Comparison of ENCODE assay signal across 7 mouse cellular contexts in the genomic region with DNA sequence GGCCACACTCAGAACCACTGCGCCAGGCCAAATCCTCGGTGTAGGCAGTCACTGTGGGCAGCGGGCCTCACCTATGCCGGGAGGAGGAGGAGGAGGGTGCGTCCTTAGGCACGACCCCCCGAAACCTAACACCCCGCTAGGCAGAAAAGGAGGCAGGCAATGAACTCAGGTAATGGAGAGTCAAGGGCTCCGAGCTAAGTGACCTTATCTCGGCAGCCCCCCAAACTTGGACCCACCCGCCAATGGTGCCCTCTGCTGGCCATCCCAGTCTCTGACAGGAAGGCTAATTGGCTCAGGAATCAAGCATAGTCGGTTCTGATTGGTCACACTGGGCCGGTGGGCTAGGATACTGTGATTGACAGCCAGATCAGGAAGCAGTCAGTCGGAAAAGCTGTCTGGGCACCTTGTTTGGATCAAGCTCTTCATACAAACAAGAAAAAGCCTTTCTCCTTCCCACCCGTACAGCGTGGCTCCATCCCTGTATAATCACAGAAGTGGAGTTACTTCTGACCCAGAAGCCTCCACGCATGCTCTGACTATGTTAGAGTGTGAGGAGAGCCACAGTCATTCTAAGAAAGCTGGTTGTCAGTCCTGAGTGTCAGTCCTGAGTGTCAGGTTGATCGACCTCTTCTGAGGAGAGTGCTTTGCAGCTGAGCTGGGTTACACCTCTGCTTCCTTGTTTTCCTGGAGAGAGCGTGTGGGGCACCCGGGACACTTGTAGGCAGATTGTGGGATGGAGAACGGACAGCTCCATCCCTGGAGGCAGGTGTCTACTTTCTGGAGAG. TPM values are rescaled to one million over a fixed set of nuclear protein-coding genes. Genes with fewer than 3 reads are reported as not detected.
A peak's percentile ranks its signal among the peaks of the same experiment; 100 is the strongest.
DNase-seq lines count a peak whose midpoint lies in the region; ATAC-seq and TF ChIP-seq lines count a peak whose summit lies in the region.

No protein-coding gene starts in this region.

- H3K36me3 ChIP-seq in hindbrain, embryonic 13.5 days: no peaks in the 10 kb centered on the region
- no peaks in the 10 kb centered on the region for H3K36me3 ChIP-seq in stomach, postnatal 0 days (ENCODE audit: control insufficient read depth, insufficient read depth, low read length)

- ATAC-seq in hindbrain, embryonic 13.5 days (ENCODE audit: low FRiP score): peak; percentile 57; the same call in 1 of the 2 replicates
- ATAC-seq in megakaryocyte, adult 5-6 weeks (ENCODE audit: poor library complexity, severe bottlenecking): peak; percentile 52
- peak; percentile 52; the same call in 1 of the 2 replicates for ATAC-seq in stomach, postnatal 0 days (ENCODE audit: low FRiP score, low TSS enrichment)

- peak; percentile 75 to 90 for DNase-seq in adrenal gland, adult (ENCODE audit: inconsistent age in 2 of 2, low spot score in 1 of 2)
- DNase-seq in cerebellum, adult 9-11 months: peak; percentile 81
- peak; percentile 23 to 50 for DNase-seq in frontal cortex, postnatal 25 days (ENCODE audit: low spot score in 2 of 2)
- peak; percentile 60 to 65 for DNase-seq in left cerebral cortex, postnatal 14 days (ENCODE audit: low spot score in 2 of 2)
- peak; percentile 66 for DNase-seq in stomach, postnatal 0 days (ENCODE audit: low spot score)

- peaks cover 29% of the 10 kb centered on the region for H3K4me1 ChIP-seq in hindbrain, embryonic 13.5 days (replicated peaks)
- peaks cover 1% of the 10 kb centered on the region; the same call in 1 of the 2 replicates for H3K4me1 ChIP-seq in stomach, postnatal 0 days (replicated peaks; ENCODE audit: control insufficient read depth, insufficient read depth)

- 0 out of 2 replicates have a peak, but pooled peaks cover 2% of the 10 kb centered on the region for H3K27me3 ChIP-seq in hindbrain, embryonic 13.5 days
- H3K27me3 ChIP-seq in stomach, postnatal 0 days (ENCODE audit: control insufficient read depth, insufficient read depth, low read length): no peaks in the 10 kb centered on the region

- H3K4me2 ChIP-seq in hindbrain, embryonic 13.5 days: peak overlapping the region; percentile 40
- peak overlapping the region; percentile 31 for H3K4me2 ChIP-seq in stomach, postnatal 0 days (replicated peaks; ENCODE audit: low read depth)

- 26% methylated on average over 21 of the region's 21 CpGs for WGBS in hindbrain, embryonic 13.5 days
- 33% methylated on average over 21 of the region's 21 CpGs for WGBS in stomach, postnatal 0 days

- H3K4me3 ChIP-seq in hindbrain, embryonic 13.5 days: 0 out of 2 replicates have a peak overlapping the region, but pooled peaks have one; percentile 7
- no peak overlapping the region; the same call in 1 of the 2 replicates for H3K4me3 ChIP-seq in stomach, postnatal 0 days (ENCODE audit: low read depth, low read length)

- no peaks in the 10 kb centered on the region for H3K9me3 ChIP-seq in hindbrain, embryonic 13.5 days
- no peaks in the 10 kb centered on the region for H3K9me3 ChIP-seq in stomach, postnatal 0 days (ENCODE audit: control insufficient read depth, low read length)

- TF ChIP-seq EP300 in stomach, postnatal 0 days (optimal IDR thresholded peaks at IDR 0.05): no peak

- H3K27ac ChIP-seq in hindbrain, embryonic 13.5 days: 0 out of 2 replicates have a peak overlapping the region, but pooled peaks have one; percentile 15
- H3K27ac ChIP-seq in stomach, postnatal 0 days (replicated peaks): no peak overlapping the region

- intact Hi-C loops in left cerebral cortex, postnatal 14 days (cut with DNase I): no loop called here

- H3K9ac ChIP-seq in hindbrain, embryonic 13.5 days: peak overlapping the region; percentile 43; the same call in 1 of the 2 replicates
- H3K9ac ChIP-seq in stomach, postnatal 0 days (ENCODE audit: low read length): no peak overlapping the region

- peak; percentile 80 for TF ChIP-seq CTCF in stomach, postnatal 0 days (IDR thresholded peaks at IDR 0.05; ENCODE audit: low read depth)

RNA-seq across cellular contexts. Expression of a gene that starts 18.3 kb away (rescaled TPM):
- polyA plus RNA-seq in hindbrain, embryonic 13.5 days (2015; fragmentation: Nextera tagmentation; extraction: Ambion mirVana): 110 and 115 TPM in 2 replicates
- total RNA-seq in left cerebral cortex, postnatal 14 days (2021): 10 to 100 TPM; 94.9 to 95.2 TPM
- 23.4 and 27.7 TPM in 2 replicates for total RNA-seq in megakaryocyte, adult 5-6 weeks (2015)
- 31.9 and 32.6 TPM in 2 replicates for total RNA-seq in megakaryocyte, adult 5-6 weeks (2017)
- polyA plus RNA-seq in stomach, postnatal 0 days (2015; fragmentation: Nextera tagmentation; extraction: Ambion mirVana): 40.5 and 42.3 TPM in 2 replicates
